8 mouse cellular contexts compared by ENCODE assay signal in genomic region chr2:117121212-117121983, GRCm38 (mm10). TPM values are rescaled to one million over a fixed set of nuclear protein-coding genes. Genes with fewer than 3 reads are reported as not detected.
DNase-seq lines count a peak whose midpoint lies in the region; ATAC-seq lines count a peak whose summit lies in the region.

Gene Spred1 (plus strand): TSS chr2:117121374.

- H3K27ac ChIP-seq in intestine, embryonic 16.5 days (ENCODE audit: low read length) = peak within 1 kb of the TSS; percentile 99

- no peak; the same call in 1 of the 2 replicates for ATAC-seq in granulocyte monocyte progenitor cell, adult 5-6 weeks (replicated peaks; ENCODE audit: poor library complexity, severe bottlenecking)
- no peak for ATAC-seq in intestine, embryonic 16.5 days
- ATAC-seq in monocyte, adult 5-6 weeks (replicated peaks; ENCODE audit: insufficient number of reproducible peaks, low FRiP score, low TSS enrichment, poor library complexity, severe bottlenecking) = no peak

- H3K9ac ChIP-seq in intestine, embryonic 16.5 days (ENCODE audit: low read depth, low read length) = peak within 1 kb of the TSS; percentile 95

- peak within 1 kb of the TSS; percentile 91 for H3K4me3 ChIP-seq in intestine, embryonic 16.5 days (ENCODE audit: low read length)

- H3K27me3 ChIP-seq in intestine, embryonic 16.5 days (replicated peaks; ENCODE audit: control insufficient read depth, insufficient read depth, low read length) = no peaks in the 10 kb centered on the region

- H3K9me3 ChIP-seq in intestine, embryonic 16.5 days (ENCODE audit: control insufficient read depth, low read length) = no peaks in the 10 kb centered on the region

- WGBS in intestine, embryonic 16.5 days = under 1% methylated on average over 64 of the region's 99 CpGs

- H3K4me1 ChIP-seq in intestine, embryonic 16.5 days (ENCODE audit: control insufficient read depth, insufficient read depth, low read length) = peaks cover 3% of the 10 kb centered on the region; the same call in 1 of the 2 replicates

- DNase-seq in 3134 (ENCODE audit: extremely low read depth, insufficient read length, low spot score) (peak; percentile 62), ES-CJ7 (ENCODE audit: low read depth, low spot score) (peak; percentile 32), liver (peak; percentile 41)
- DNase-seq in cerebellum, adult 8-10 months = peak; percentile 54
- DNase-seq in thymus, postnatal 25 days = peak; percentile 58

- no peaks in the 10 kb centered on the region for H3K36me3 ChIP-seq in intestine, embryonic 16.5 days (ENCODE audit: control insufficient read depth, insufficient read depth, low read length)

- peak within 1 kb of the TSS; percentile 74 for H3K4me2 ChIP-seq in intestine, embryonic 16.5 days (ENCODE audit: low read depth, low read length)

RNA-seq across cellular contexts. Expression of gene Spred1, which starts in this region (rescaled TPM):
- 16.5 and 19.2 TPM in 2 replicates for total RNA-seq in granulocyte monocyte progenitor cell, adult 5-6 weeks (2014; fragmentation: Nextera tagmentation)
- total RNA-seq in granulocyte monocyte progenitor cell, adult 5-6 weeks (2017) = 23.0 and 23.7 TPM in 2 replicates
- 4.6 TPM in 2 replicates for polyA plus RNA-seq in intestine, embryonic 16.5 days (2015; fragmentation: Nextera tagmentation; extraction: Ambion mirVana)
- 35.3 to 56.2 TPM (median 52.3 TPM) in 3 replicates for total RNA-seq in monocyte, adult 5-6 weeks (2017)
